Mouse (Mus musculus): ENCODE results near the gene Rftn1.

The Rftn1 gene

DNA sequence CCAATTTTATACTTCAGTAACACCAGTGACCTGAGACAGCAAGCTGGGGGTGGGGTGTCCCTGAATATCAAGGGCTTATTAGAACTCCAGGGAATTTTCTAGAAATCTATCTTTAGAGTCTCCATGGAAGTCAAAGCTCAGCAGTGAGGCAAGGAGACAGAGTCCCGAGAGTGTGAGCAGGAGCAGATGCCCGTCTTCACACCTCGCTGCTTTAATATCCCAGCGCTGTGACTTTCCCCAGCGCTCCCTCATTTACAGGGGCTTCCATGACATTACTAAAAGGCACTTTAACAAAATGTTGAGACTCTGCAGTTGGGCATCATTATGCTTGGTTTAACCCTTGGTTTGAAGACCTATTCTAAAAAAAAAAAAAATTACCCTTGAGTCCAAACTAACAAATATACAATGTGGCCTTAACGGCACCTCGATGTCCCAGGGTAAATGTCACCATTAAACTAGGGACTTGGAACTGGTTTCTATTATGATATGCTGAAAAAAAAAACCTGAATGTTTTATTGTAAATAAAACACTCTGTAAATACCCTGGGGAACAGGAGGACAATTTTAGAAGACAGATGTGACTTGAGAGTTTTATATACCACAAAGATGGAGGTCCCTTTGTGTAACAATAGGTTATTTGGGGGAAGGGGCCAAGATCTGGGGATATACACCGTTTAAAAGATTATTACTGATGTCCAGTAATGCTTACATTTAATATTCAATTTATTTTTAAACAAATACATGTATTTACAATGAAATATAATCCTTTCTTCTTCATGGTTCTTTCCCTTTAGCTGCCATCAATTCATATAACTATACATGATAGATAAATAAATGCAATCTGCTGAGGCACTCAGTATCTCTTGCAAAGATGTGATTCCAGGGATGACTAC, 123.4 kb downstream of the Rftn1 start:
- no peak for DNase-seq (ENCODE audit: low spot score in 2 of 2)

DNA sequence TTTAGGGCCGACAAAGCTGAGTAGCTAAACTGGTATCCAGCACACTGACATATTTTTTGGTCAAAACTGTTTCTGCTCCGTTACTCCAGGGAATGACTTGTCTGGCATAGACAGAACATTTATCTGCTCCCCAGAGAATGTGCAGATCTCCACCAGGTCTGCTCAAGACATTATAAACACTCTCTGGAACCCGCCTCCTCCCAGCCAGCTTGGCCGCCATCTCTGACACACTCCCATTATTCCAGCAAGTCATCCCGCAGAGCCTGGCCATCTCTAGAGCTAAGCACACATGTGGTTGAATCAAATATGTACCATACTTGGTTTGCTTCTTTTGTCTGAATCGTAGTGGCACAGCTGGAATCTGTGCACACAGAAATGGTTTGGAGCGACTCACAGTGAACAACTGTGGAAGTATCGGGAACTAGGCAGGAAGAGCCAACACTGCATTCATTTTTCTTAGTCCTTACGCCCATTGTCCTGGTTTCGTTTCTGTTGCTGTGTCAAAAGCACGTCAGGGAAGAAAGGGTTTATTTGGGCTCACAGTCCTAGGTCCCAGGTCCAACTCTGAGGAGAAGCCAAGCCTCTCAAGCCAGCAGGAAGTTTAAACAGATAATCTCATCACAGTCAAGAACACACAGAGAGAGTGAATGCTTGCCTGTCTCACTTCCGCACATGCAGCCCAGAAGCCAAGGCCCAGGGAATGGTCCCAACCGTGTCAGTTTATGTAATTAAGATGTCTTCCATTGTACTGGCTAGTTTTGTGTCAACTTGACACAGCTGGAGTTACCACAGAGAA, 126.4 kb downstream of the Rftn1 start:
- no peak for DNase-seq (ENCODE audit: low spot score in 2 of 2)

GRCm38 (mm10) chr17:50062649-50063048, 127.8 kb downstream of the Rftn1 start:
- no peak for DNase-seq (ENCODE audit: low spot score in 2 of 2)

DNA sequence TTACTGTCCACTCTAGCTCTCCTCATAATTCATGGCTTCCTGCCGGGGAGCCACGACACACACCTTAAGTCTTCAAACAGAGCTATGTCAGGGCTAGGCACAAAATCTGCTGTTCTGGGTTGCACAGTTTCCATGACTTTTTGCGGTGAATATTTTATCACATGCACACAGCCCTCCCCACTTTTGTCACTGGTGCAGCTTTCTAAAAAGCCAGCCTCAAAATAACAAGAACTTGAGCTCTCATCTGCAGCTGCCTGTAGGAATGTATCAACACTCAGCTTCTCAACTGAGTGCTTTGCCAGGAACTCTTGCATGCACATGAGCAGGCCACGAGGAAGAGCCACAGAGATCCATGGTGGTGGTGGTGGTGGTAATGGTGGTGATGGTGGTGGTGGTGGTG, 129.0 kb downstream of the Rftn1 start:
- DNase-seq (ENCODE audit: low spot score in 2 of 2), result no peak

- DNase-seq (ENCODE audit: low spot score in 2 of 2), result no peak
Observed at GRCm38 (mm10) chr17:50060220-50060619, 130.3 kb downstream of the Rftn1 start.

GRCm38 (mm10) chr17:50059417-50059816, 131.1 kb downstream of the Rftn1 start:
- no peak for DNase-seq (ENCODE audit: low spot score in 2 of 2)

DNA sequence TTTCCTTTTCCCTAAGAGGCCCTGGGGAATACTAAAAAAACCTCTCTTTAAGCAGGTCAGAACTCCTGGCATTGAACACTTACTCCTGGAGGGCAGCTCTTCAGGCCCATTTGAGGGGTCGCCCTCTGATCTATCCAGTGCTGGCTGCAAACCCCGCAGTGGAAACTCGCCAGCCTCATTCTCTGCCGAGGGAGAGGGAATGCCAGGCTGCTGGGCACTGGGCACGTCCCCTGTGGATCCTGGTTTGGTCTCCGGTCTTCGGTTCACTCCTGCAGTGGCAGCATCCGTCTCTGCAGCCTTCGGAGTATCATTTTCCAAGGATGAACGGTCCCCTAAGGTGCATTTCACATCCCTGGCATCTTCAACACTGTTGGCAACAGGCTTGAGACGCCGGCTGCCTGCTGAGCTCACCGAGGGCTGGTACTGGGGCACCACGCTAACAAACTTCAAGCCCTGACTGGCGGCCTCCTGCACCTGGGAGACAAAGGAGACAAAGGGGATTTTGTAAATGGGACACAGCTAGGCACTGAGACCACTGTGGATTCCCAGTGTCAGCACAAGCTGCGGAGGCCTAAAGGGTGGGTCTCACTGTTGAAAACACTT, 135.2 kb downstream of the Rftn1 start:
- no peak for DNase-seq (ENCODE audit: low spot score in 2 of 2)

DNA sequence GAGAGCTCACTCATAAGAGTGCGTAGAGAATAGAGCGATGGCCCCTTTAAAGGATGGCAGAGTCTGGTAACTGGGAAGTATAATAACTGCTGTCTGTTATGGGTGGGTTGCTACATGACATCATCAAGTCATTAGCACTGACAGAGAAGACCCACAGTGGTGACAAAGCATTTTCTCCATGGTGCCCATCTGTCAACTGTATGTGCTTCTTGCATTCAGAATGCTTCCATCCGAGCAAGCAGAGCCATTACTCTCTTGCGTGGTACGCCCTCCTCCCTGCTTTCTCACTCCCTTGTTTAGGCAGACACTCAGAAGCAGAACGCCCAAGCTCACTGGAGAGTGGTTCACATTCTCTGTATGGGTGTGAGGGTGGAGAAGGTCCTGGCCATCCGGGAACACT, 135.9 kb downstream of the Rftn1 start:
- DNase-seq (ENCODE audit: low spot score in 2 of 2), result no peak

DNA sequence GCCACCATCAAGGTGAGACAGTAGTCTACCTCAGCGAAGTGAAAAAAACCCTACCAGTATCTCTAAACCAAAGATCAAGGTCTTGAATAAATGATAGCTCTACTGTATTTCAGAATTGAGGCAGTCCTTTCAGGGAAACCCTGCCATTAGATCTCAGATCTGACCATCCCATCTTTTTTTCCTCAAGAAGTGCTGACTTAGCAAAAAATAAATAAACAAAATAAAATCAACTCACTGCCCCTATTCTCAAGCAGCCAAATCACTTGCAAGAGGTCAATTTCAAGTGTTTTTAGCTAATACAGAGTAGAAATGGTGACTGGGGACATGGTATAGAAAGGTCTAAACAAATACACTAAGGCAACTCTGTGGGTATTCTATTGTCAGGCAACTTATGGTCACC, 136.5 kb downstream of the Rftn1 start:
- DNase-seq (ENCODE audit: low spot score in 2 of 2), result no peak

GRCm38 (mm10) chr17:50052741-50053468, 137.6 kb downstream of the Rftn1 start:
- no peak for DNase-seq (ENCODE audit: low spot score in 2 of 2)

GRCm38 (mm10) chr17:50050456-50050855, 140.0 kb downstream of the Rftn1 start:
- DNase-seq (ENCODE audit: low spot score in 2 of 2), result no peak

DNA sequence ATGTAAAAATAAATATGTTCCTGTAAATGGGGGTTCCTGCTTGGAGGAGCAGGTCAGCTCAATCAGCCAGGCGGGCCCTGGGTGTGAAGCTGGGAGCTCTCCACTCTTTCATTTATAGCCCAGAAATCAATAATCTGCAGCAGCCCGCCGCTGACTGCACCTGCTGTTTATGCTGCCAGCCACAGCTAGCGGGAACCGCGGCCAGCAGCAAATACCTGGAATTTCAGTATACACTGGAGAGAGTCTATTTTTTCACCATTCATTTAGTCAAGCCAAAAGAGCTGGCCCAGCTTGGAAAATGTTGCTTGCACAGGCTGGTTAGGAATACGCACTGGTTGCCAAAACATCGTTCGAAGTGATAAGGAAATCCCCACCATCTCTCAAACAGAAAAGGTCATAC, 142.3 kb downstream of the Rftn1 start:
- DNase-seq (ENCODE audit: low spot score in 2 of 2), result no peak

GRCm38 (mm10) chr17:50047182-50047581, 143.3 kb downstream of the Rftn1 start:
- DNase-seq (ENCODE audit: low spot score in 2 of 2), result no peak

- no peak for DNase-seq (ENCODE audit: low spot score in 2 of 2)
Observed at GRCm38 (mm10) chr17:50040727-50041410, 149.6 kb downstream of the Rftn1 start.

DNA sequence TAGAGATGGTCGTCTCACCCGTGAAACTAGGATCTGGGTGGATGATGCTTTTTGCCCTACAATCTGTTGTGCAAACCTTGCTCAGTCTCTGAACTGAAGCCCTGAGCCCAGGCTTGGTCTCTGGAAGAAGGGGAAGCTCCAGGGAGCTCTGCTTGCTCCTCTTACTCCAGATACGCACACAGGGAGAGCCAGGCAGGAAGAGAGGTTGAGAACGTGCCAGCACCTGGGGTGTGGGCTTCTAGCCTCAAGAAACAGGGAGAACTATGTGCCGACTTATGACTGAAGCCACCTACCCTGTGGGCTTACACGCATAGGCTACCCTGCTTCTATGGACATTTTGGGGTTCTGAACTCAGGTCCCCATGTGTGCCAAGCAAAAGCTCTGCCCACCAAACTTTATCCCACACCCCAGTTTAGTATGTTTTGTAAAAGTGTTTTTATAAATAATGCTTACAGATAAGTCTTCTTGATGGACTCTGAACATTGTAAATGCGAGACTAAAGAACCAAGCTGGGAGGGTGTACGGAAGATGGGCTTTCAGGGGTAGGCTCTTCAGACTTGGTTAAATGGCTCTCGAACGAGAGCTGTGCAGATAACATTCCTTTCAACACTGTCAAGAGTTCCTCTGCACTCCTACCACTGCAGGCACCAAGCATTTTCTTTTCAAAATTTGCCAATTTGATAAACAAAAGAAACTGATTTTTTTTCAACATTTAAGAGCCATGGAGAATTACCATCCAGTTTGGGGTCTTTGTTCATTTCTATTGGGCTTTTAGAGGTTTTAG, 152.4 kb downstream of the Rftn1 start:
- no peak for DNase-seq (ENCODE audit: low spot score in 2 of 2)

DNA sequence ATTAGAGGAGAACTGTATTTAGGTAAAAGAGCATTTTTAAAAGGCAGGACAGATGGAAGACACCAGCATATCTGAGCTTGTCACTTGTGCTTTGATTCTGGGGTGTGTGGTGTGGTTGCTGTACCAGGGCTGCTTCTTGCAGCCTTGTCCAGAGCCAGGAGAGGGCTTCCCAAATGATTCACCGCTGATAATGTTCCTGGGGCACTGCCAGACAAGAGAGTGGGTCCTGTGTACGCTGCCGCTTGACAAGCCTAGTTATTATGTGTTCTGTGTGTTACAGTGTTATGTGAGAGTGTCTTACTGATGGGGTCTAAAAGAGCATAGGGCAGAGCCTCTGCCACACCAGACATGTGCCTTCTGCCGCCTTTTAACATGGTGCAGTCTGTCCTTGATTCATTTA, 153.1 kb downstream of the Rftn1 start:
- no peak for DNase-seq (ENCODE audit: low spot score in 2 of 2)

DNA sequence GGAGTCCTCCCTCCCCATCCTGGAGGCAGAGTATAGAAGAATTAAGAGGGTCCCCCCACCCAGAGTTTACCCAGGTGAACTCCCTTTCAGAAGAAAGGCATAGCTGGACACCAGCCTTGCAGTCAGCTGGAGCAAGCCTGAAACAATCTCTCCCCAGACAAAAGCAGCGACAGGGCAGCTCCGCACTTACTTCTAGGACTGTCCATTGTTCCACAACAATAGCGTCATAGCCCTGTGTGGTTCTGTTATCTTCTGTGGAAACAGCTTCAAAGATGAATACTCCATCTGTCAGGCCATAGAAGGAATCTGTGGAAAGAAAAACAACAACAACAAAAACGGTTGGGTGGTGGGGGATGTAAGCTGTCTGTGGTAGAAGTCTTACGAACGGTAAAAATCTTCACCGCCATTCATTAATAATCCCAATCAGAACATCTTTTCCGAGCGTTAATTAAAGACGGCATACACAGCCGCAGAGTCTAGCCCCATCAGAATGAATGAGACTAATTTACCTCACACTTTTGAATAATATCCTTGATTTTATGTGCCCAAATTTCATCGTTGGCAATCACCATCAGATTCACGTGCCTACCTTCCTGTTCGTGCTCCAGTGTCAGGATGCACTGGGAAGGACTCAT, 153.6 kb downstream of the Rftn1 start:
- no peak for DNase-seq (ENCODE audit: low spot score in 2 of 2)

- DNase-seq (ENCODE audit: low spot score in 2 of 2), result no peak
Observed at GRCm38 (mm10) chr17:50033698-50034097, 156.8 kb downstream of the Rftn1 start.

DNA sequence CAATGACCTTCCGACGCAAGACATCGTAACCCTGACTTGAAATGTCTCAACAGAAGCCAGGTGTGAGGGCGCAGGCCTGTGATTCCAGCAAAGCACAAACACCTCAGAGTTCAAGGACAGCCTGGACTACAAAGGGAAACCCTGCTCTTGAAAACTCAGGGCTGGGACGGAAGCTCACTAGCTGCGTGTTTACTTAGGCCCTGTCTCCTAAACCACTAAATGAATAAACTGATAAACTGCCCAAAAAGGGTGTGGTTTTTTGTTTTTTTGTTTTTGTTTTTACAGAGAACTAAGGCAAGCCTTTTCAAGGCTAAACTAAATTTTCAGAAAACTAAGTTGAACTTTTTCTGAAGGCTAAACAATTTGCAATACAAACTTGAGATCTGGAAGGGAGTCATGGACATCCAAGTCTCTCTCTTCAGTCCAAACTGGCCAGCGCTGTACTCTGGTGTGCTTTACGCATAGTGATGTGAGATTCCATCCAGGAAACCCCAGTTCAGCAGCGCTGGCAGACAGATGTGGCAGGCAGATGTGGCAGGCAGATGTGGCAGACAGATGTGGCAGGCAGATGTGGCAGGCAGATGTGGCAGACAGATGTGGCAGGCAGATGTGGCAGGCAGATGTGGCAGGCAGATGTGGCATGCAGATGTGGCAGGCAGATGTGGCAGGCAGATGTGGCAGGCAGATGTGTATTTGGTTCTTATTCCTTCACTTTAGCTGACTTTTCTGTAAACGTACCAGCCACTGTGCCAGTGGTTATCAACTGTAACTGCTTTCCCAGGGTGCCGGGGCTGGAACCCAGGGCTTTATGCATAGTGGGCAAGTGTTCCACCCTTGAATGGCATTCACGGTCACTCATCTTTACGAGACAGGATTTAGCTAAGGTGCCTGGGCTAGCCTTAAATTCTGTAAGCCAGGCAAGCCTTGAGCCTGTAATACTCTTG, 158.7 kb downstream of the Rftn1 start:
- no peak for DNase-seq (ENCODE audit: low spot score in 2 of 2)

Measured in spleen, postnatal 14 days (tissue).